Mouse (Mus musculus) hindbrain, postnatal 0 days (tissue): Measurements from ENCODE around the gene Usp30. TPM values are rescaled to one million over a fixed set of nuclear protein-coding genes. Genes with fewer than 3 reads are reported as not detected.

Experiments used
- ATAC-seq: fragments of 200-750 bp; cut with Nextera tagmentation; 2 replicates; pipeline ENCODE4 v1.8.0; 2017; ENCODE audit warnings: mild to moderate bottlenecking, moderate TSS enrichment, moderate library complexity
- DNase-seq: peaks from one replicate; pipeline ENCODE4 v3.0.0-alpha.2; 2015; ENCODE audit warnings: low spot score
- H3K27ac ChIP-seq: fragments of 300-500 bp; sonication (generic); 2 replicates; pipeline ENCODE4 v1.5.1; 2014; ENCODE audit warnings: mild to moderate bottlenecking
- H3K27me3 ChIP-seq: fragments of 300-500 bp; sonication (generic); 2 replicates; pipeline ENCODE4 v1.6.1; 2014; ENCODE audit warnings: low read length, mixed read lengths; ENCODE audit not compliant: insufficient read depth
- H3K36me3 ChIP-seq: fragments of 300-500 bp; sonication (generic); 2 replicates; pipeline ENCODE4 v1.6.1; 2014; ENCODE audit warnings: low read length, mixed read lengths; ENCODE audit not compliant: insufficient read depth
- H3K4me1 ChIP-seq: fragments of 300-500 bp; sonication (generic); 2 replicates; pipeline ENCODE4 v1.6.1; 2014; ENCODE audit warnings: antibody characterized with exemption, low read length, mixed read lengths; ENCODE audit not compliant: insufficient read depth
- H3K4me2 ChIP-seq: fragments of 300-500 bp; sonication (generic); 2 replicates; pipeline ENCODE4 v1.6.1; 2014; ENCODE audit warnings: low read depth, mild to moderate bottlenecking, low read length, moderate library complexity, mixed read lengths
- H3K4me3 ChIP-seq: fragments of 300-500 bp; sonication (generic); 2 replicates; pipeline ENCODE4 v1.5.1; 2014; ENCODE audit warnings: low read length
- H3K9ac ChIP-seq: fragments of 300-500 bp; sonication (generic); replicated peaks from 2 replicates; pipeline ENCODE4 v1.6.1; 2014; ENCODE audit warnings: mild to moderate bottlenecking, low read length, moderate library complexity, mixed read lengths
- H3K9me3 ChIP-seq: fragments of 300-500 bp; sonication (generic); 2 replicates; pipeline ENCODE4 v1.6.1; 2016; ENCODE audit warnings: low read length, mixed read lengths
- CTCF ChIP-seq: IDR thresholded peaks from 2 replicates; pipeline ENCODE4 v1.5.1; 2016; ENCODE audit warnings: antibody characterized with exemption, control low read depth, low read depth
- WGBS: fragments of 180-500 bp; shearing (Covaris S2); extraction: QIAGEN DNeasy Blood & Tissue Kit; methylation state at CpG from one replicate; pipeline ENCODE4 v1.1.7; 2014; 5-methylcytosine and 5-hydroxymethylcytosine counted together
- polyA plus RNA-seq: library from polyadenylated mRNA; unstranded; fragments of >200 nt; fragmentation: Nextera tagmentation; extraction: Ambion mirVana; gene quantifications from 2 replicates; pipeline ENCODE4 v1.2.1, GENCODE M21; 2015
- total RNA-seq: library from RNA; depleted of rRNA; stranded (reverse); fragments of >200 nt; gene quantifications from 2 replicates; pipeline ENCODE4 v1.2.3, GENCODE M21; 2014; rRNA removed

Usp30 gene
- total RNA-seq, result 47.2 and 54.9 TPM in 2 replicates
- 17.6 and 18.0 TPM in 2 replicates for polyA plus RNA-seq

GRCm38 (mm10) chr5:114065161-114065560 is at the start of gene Usp30:
Usp30 (plus strand) TSS chr5:114065461.
- TF ChIP-seq CTCF, result no peak
- WGBS, result 90% methylated on average over 6 of the region's 6 CpGs
- ATAC-seq, result no peak
- Histone ChIP-seq H3K27me3 (no peaks in the 10 kb centered on the region), H3K36me3 (no peaks in the 10 kb centered on the region), H3K9me3 (no peaks in the 10 kb centered on the region), H3K4me3 (no peak within 1 kb of the TSS), H3K4me2 (no peak within 1 kb of the TSS), H3K9ac (no peak within 1 kb of the TSS), H3K27ac (no peak within 1 kb of the TSS), H3K4me1 (no peaks in the 10 kb centered on the region)
- DNase-seq, result no peak

GRCm38 (mm10) chr5:114024390-114024789 is 40.9 kb upstream of the Usp30 start:
- no peak overlapping the region for H3K4me3 ChIP-seq
- WGBS, result 66% methylated on average over 6 of the region's 6 CpGs
- no peaks in the 10 kb centered on the region; the same call in 1 of the 2 replicates for H3K4me1 ChIP-seq
- no peak for ATAC-seq
- no peaks in the 10 kb centered on the region for H3K9me3 ChIP-seq
- no peak overlapping the region for H3K9ac ChIP-seq
- H3K27ac ChIP-seq, result no peak overlapping the region
- 0 out of 2 replicates have a peak overlapping the region, but pooled peaks have one; percentile 10 for H3K4me2 ChIP-seq
- H3K36me3 ChIP-seq, result no peaks in the 10 kb centered on the region
- H3K27me3 ChIP-seq, result no peaks in the 10 kb centered on the region
- no peak for TF ChIP-seq CTCF
- DNase-seq, result no peak

GRCm38 (mm10) chr5:114024885-114025284 is 40.4 kb upstream of the Usp30 start:
- peak; percentile 42 for ATAC-seq
- WGBS, result 7% methylated on average over 10 of the region's 10 CpGs
- Histone ChIP-seq H3K9ac (no peak overlapping the region), H3K36me3 (no peaks in the 10 kb centered on the region), H3K4me3 (no peak overlapping the region), H3K4me2 (0 out of 2 replicates have a peak overlapping the region, but pooled peaks have one; percentile 10), H3K27me3 (no peaks in the 10 kb centered on the region), H3K4me1 (no peaks in the 10 kb centered on the region; the same call in 1 of the 2 replicates), H3K9me3 (no peaks in the 10 kb centered on the region), H3K27ac (no peak overlapping the region)
- DNase-seq, result peak; percentile 16
- TF ChIP-seq CTCF, result no peak

GRCm38 (mm10) chr5:114027217-114027944 is 37.9 kb upstream of the Usp30 start:
- WGBS, result 86% methylated on average over 12 of the region's 12 CpGs
- ATAC-seq, result no peak
- H3K4me3 ChIP-seq, result no peak overlapping the region
- no peak for TF ChIP-seq CTCF
- H3K9me3 ChIP-seq, result no peaks in the 10 kb centered on the region
- no peak overlapping the region for H3K4me2 ChIP-seq
- no peak overlapping the region for H3K9ac ChIP-seq
- no peaks in the 10 kb centered on the region for H3K27me3 ChIP-seq
- no peaks in the 10 kb centered on the region; the same call in 1 of the 2 replicates for H3K4me1 ChIP-seq
- DNase-seq, result no peak
- H3K36me3 ChIP-seq, result no peaks in the 10 kb centered on the region
- H3K27ac ChIP-seq, result no peak overlapping the region

GRCm38 (mm10) chr5:114028111-114028510 is 37.1 kb upstream of the Usp30 start:
- H3K27me3 ChIP-seq, result no peaks in the 10 kb centered on the region
- WGBS, result 72% methylated on average over 12 of the region's 12 CpGs
- DNase-seq (no peak), ATAC-seq (no peak)
- H3K9me3 ChIP-seq, result no peaks in the 10 kb centered on the region
- H3K9ac ChIP-seq, result no peak overlapping the region
- no peaks in the 10 kb centered on the region for H3K36me3 ChIP-seq
- no peak overlapping the region for H3K27ac ChIP-seq
- no peak for TF ChIP-seq CTCF
- H3K4me1 ChIP-seq, result no peaks in the 10 kb centered on the region; the same call in 1 of the 2 replicates
- H3K4me3 ChIP-seq, result no peak overlapping the region
- H3K4me2 ChIP-seq, result no peak overlapping the region

GRCm38 (mm10) chr5:114030652-114031051 is 34.6 kb upstream of the Usp30 start:
- Histone ChIP-seq H3K36me3 (no peaks in the 10 kb centered on the region), H3K4me1 (no peaks in the 10 kb centered on the region), H3K27ac (no peak overlapping the region), H3K4me3 (no peak overlapping the region), H3K9me3 (no peaks in the 10 kb centered on the region), H3K4me2 (no peak overlapping the region), H3K27me3 (no peaks in the 10 kb centered on the region), H3K9ac (no peak overlapping the region)
- ATAC-seq (no peak), DNase-seq (no peak)
- TF ChIP-seq CTCF, result no peak
- 91% methylated on average over 12 of the region's 12 CpGs for WGBS

GRCm38 (mm10) chr5:114032161-114032763 is 33.0 kb upstream of the Usp30 start:
- H3K4me1 ChIP-seq, result no peaks in the 10 kb centered on the region
- WGBS, result 84% methylated on average over 3 of the region's 3 CpGs
- H3K9ac ChIP-seq, result no peak overlapping the region
- DNase-seq (no peak), ATAC-seq (no peak)
- H3K36me3 ChIP-seq, result no peaks in the 10 kb centered on the region
- no peaks in the 10 kb centered on the region for H3K27me3 ChIP-seq
- no peak for TF ChIP-seq CTCF
- H3K4me2 ChIP-seq, result no peak overlapping the region
- H3K27ac ChIP-seq, result no peak overlapping the region
- H3K9me3 ChIP-seq, result no peaks in the 10 kb centered on the region
- H3K4me3 ChIP-seq, result no peak overlapping the region
